ENCODE assay signal across 9 mouse cellular contexts in the genomic region with DNA sequence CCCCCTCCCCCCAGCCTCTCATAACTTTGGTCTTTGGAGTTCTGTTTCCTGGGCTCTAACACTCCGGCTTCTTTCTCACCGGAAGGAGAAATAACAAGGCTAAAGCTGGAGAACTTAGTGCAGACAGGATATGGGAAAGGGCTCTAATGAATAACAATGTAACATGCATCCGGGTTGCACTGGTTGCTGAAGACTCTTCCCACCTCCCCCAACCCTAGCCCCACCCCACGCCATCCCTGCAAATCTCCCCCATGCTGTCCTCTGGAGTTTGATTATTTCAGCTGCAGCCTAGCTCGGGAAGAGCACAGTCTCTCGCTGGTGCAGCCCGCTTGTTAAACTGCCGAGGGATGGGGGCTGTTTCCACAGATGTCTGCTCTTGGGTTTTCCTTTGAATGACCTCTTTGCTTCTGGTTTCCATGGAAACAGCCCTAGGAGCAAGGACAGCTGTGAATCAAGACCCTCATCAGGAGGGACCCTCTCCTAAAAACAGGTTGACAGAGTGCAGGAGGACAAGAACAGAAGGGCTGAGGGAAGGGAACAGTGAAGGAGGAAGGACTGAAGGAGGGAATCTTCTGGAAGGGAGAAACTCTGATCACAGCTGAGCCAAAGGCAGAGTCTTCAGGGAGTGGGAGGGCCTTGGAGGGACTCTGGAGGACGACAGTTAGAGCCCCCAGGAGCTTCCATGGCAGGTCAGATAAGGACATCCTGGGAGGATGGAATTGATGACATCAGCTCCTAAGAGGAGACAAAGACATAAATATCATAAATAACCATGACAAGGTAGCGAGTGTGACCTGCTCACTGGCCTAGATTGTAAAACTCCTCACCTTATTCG. TPM values are rescaled to one million over a fixed set of nuclear protein-coding genes. Genes with fewer than 3 reads are reported as not detected.
DNase-seq lines count a peak whose midpoint lies in the region; ATAC-seq lines count a peak whose summit lies in the region.
"Had no signal": no experiment of that assay in that cellular context is flagged by ENCODE, and none has a peak within 500 bp of the region (broad histone marks: within the 10 kb centered on the region; RNA-seq: fewer than 3 reads in every experiment).

No protein-coding gene starts in this region.

- peak overlapping the region; percentile 43; the same call in 1 of the 2 replicates for H3K9ac ChIP-seq in hindbrain, embryonic 13.5 days

- DNase-seq in ES-CJ7 (ENCODE audit: low read depth, low spot score), result peak; percentile 79
- DNase-seq in ZHBTc4 (ENCODE audit: low read depth, low spot score), result peak; percentile 72
- peak; percentile 57 for DNase-seq in midbrain, embryonic 10.5 days (ENCODE audit: low spot score)
- no peak for DNase-seq in cerebellum, postnatal 10 days
- no peak for DNase-seq in thymus, postnatal 25 days
- DNase-seq in thymus, postnatal 4 days, result no peak
- no peak for DNase-seq in cerebellum, adult 8-10 months
- DNase-seq: adrenal gland, postnatal 25 days had no signal

- peak; percentile 41 for ATAC-seq in hindbrain, embryonic 13.5 days (ENCODE audit: low FRiP score)

- H3K27ac ChIP-seq in hindbrain, embryonic 13.5 days, result peak overlapping the region; percentile 44
- peak overlapping the region; percentile 80 for H3K27ac ChIP-seq in midbrain, embryonic 10.5 days (replicated peaks)

- H3K27me3 ChIP-seq in hindbrain, embryonic 13.5 days, result no peaks in the 10 kb centered on the region
- peaks cover 16% of the 10 kb centered on the region; the same call in 1 of the 2 replicates for H3K27me3 ChIP-seq in midbrain, embryonic 10.5 days (ENCODE audit: low read depth, poor library complexity, severe bottlenecking)

- no peaks in the 10 kb centered on the region for H3K36me3 ChIP-seq in hindbrain, embryonic 13.5 days
- no peaks in the 10 kb centered on the region for H3K36me3 ChIP-seq in midbrain, embryonic 10.5 days

- no peak overlapping the region for H3K4me3 ChIP-seq in hindbrain, embryonic 13.5 days
- H3K4me3 ChIP-seq in midbrain, embryonic 10.5 days, result peak overlapping the region; percentile 36

- H3K9me3 ChIP-seq in hindbrain, embryonic 13.5 days, result no peaks in the 10 kb centered on the region
- H3K9me3 ChIP-seq in midbrain, embryonic 10.5 days (replicated peaks), result no peaks in the 10 kb centered on the region

- H3K4me2 ChIP-seq in hindbrain, embryonic 13.5 days, result peak overlapping the region; percentile 28

- WGBS in hindbrain, embryonic 13.5 days, result 7% methylated on average over 11 of the region's 11 CpGs
- 17% methylated on average over 11 of the region's 11 CpGs for WGBS in midbrain, embryonic 10.5 days

- H3K4me1 ChIP-seq in hindbrain, embryonic 13.5 days (replicated peaks), result peaks cover 44% of the 10 kb centered on the region
- peaks cover 40% of the 10 kb centered on the region for H3K4me1 ChIP-seq in midbrain, embryonic 10.5 days

RNA-seq across cellular contexts. Expression of a gene that starts 5.6 kb away (rescaled TPM):
- 3.5 and 3.6 TPM in 2 replicates for polyA plus RNA-seq in hindbrain, embryonic 13.5 days (2015; fragmentation: Nextera tagmentation; extraction: Ambion mirVana)
- 0.20 and 1.0 TPM in 2 replicates for polyA plus RNA-seq in midbrain, embryonic 10.5 days (2016; fragmentation: Nextera tagmentation; extraction: Ambion mirVana)

RNA-seq across cellular contexts. Expression of a gene that starts 27.0 kb away (rescaled TPM):
- polyA plus RNA-seq in hindbrain, embryonic 13.5 days (2015; fragmentation: Nextera tagmentation; extraction: Ambion mirVana), result 0.04 and 0.17 TPM in 2 replicates
- not detected in 2 replicates for polyA plus RNA-seq in midbrain, embryonic 10.5 days (2016; fragmentation: Nextera tagmentation; extraction: Ambion mirVana)

RNA-seq across cellular contexts. Expression of a gene that starts 39.8 kb away (rescaled TPM):
- 166 and 167 TPM in 2 replicates for polyA plus RNA-seq in hindbrain, embryonic 13.5 days (2015; fragmentation: Nextera tagmentation; extraction: Ambion mirVana)
- 121 and 137 TPM in 2 replicates for polyA plus RNA-seq in midbrain, embryonic 10.5 days (2016; fragmentation: Nextera tagmentation; extraction: Ambion mirVana)

Comparison
In these comparisons a context has a peak if more than half of its experiments do, and no peak if none do; other contexts are left out.
1. DNase-seq: peak in ES-CJ7 (single experiment), ZHBTc4 (single experiment) and midbrain, embryonic 10.5 days (single experiment); none in cerebellum, postnatal 10 days (0 of 2), thymus, postnatal 25 days (single experiment), thymus, postnatal 4 days (single experiment) and cerebellum, adult 8-10 months (single experiment).